Mouse (Mus musculus) neutrophil, adult 65 days (primary cell): ENCODE results near the gene Ptprs. TPM values are rescaled to one million over a fixed set of nuclear protein-coding genes. Genes with fewer than 3 reads are reported as not detected.

Experiments used
- total RNA-seq: library from RNA; stranded (reverse); gene quantifications from 2 replicates; pipeline ENCODE4 v1.2.4, GENCODE M21; 2023

The Ptprs gene
- 14.9 and 20.6 TPM in 2 replicates for total RNA-seq

DNA sequence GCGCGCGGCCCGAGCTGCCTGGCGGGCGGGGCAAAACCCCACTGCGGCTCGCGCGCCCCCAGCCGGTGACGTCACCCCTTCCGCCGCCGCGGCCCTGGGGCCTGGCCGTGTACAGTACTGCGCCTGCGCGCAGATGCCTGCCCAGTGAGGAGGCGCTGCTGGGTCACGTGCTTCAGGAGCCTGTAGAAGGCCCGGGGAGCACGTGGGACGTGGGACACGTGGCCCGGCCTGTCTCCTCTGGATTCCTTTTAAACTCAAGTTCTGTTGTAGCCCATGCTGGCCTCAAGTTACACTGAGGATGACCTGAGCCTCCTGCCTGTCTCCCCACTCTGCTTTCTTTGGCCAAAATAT lies at the start of gene Ptprs:
Ptprs (minus strand) TSS at position 82 of the 351 bp plus-strand sequence.

DNA sequence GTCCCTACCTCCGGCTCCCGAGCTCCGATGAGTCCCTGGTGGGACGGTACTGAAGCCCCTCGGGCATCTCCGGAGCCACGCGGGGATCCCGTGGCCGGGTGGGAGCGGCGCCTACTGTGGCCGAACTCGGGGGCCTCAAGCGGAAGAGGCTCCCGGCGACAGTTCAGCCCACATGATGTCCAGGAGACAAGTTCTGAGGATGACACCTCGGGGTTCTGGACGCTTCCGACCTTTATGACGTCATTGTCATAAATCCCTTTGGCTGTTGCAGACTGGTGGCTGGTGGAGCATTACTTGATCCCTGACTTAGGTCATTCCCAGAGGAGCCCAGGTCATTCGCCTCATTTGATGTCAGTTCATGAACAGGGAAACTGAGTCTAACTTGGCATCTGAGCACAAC lies 36.0 kb upstream of the Ptprs start, which contains the start of gene Znrf4:
Znrf4 (minus strand) TSS at position 122 of the 400 bp plus-strand sequence.

Other genes with a start within 250 kb of the Ptprs start
- gene Fem1a, start 219.7 kb downstream of the Ptprs start, total RNA-seq: 9.7 and 13.8 TPM in 2 replicates
- gene Ticam1, start 199.7 kb downstream of the Ptprs start, total RNA-seq: 11.1 and 13.8 TPM in 2 replicates
- 38.7 and 42.7 TPM in 2 replicates for gene Plin3, start 183.6 kb downstream of the Ptprs start, total RNA-seq
- not detected in 2 replicates for gene Arrdc5, start 176.2 kb downstream of the Ptprs start, total RNA-seq
- 92.2 and 99.1 TPM in 2 replicates for gene Uhrf1, start 173.2 kb downstream of the Ptprs start, total RNA-seq
- 15.9 and 22.0 TPM in 2 replicates for gene Kdm4b, start 150.4 kb downstream of the Ptprs start, total RNA-seq
- gene Znrf4, start 35.9 kb upstream of the Ptprs start, total RNA-seq: not detected in 2 replicates
- 6.4 and 8.6 TPM in 2 replicates for gene Gm20219, start 77.9 kb upstream of the Ptprs start, total RNA-seq
- 354 and 536 TPM in 2 replicates for gene Safb2, start 108.1 kb upstream of the Ptprs start, total RNA-seq
- gene Safb, start 108.3 kb upstream of the Ptprs start, total RNA-seq: 163 and 266 TPM in 2 replicates
- 34.1 and 47.2 TPM in 2 replicates for gene 2410015M20Rik, start 133.3 kb upstream of the Ptprs start, total RNA-seq
- gene Rpl36, start 136.9 kb upstream of the Ptprs start, total RNA-seq: 138 and 292 TPM in 2 replicates
- 18.7 and 28.1 TPM in 2 replicates for gene Lonp1, start 150.4 kb upstream of the Ptprs start, total RNA-seq
- 3.3 and 4.5 TPM in 2 replicates for gene Catsperd, start 151.7 kb upstream of the Ptprs start, total RNA-seq
- gene Ranbp3, start 196.8 kb upstream of the Ptprs start, total RNA-seq: 49.4 and 62.2 TPM in 2 replicates
- gene Ndufa11, start 241.3 kb upstream of the Ptprs start, total RNA-seq: 27.1 and 42.7 TPM in 2 replicates
- gene Vmac, start 241.5 kb upstream of the Ptprs start, total RNA-seq: 1.1 and 1.7 TPM in 2 replicates